Mouse (Mus musculus): ENCODE data around the gene Rassf1. TPM values are rescaled to one million over a fixed set of nuclear protein-coding genes. Genes with fewer than 3 reads are reported as not detected.

Gene Rassf1
- 31.2 and 37.0 TPM in 2 replicates for polyA plus RNA-seq (2014; fragmentation: Nextera tagmentation; extraction: Ambion mirVana)

DNA sequence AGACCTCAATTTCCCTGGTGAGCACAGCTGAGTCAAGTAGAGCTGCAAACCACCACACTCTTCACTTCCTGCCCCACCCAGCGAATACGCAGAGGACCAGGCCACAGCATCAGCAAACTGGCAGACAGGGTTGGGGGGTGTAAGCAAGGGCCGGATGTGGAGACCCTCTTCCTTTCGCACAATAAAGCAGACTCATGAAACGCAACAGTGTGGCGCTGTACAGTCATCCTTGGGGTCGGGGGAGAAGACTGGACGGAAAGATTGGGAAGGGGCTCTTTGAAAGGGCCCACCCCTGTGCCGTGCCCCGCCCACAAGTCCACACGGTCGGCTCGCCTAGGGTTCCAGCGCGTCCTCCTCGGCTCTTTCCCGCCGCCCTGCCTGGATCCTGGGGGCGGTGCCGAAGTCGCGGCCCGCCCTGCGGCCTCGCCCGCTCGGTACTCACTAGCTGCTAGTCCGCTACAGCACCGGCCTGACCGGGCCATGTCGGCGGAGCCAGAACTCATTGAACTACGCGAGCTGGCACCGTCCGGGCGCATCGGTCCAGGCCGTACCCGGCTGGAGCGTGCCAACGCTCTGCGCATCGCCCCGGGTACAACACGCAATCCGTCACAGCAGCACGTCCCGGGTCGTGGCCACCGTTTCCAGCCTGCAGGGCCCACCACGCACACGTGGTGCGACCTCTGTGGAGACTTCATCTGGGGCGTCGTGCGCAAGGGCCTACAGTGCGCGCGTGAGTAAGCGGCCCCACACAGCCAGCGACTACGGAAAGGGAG is at the start of gene Rassf1:
TSS of gene Rassf1 (plus strand) at position 439 of the 773 bp plus-strand sequence.
- DNase-seq (ENCODE audit: low spot score) (peak; percentile 77), ATAC-seq (replicated peaks; ENCODE audit: low FRiP score) (peak; percentile 50)
- H3K27ac ChIP-seq (ENCODE audit: low read depth, low read length), result peak within 1 kb of the TSS; percentile 63
- peak within 1 kb of the TSS; percentile 61 for H3K4me3 ChIP-seq (ENCODE audit: low read depth, low read length)
- H3K9me3 ChIP-seq (ENCODE audit: control insufficient read depth, low read length), result no peaks in the 10 kb centered on the region
- H3K36me3 ChIP-seq (ENCODE audit: control insufficient read depth, insufficient read depth, low read length), result no peaks in the 10 kb centered on the region
- peak within 1 kb of the TSS; percentile 99 for H3K4me2 ChIP-seq
- peak within 1 kb of the TSS; percentile 81 for H3K9ac ChIP-seq (ENCODE audit: low read depth, low read length)
- under 1% methylated on average over 58 of the region's 63 CpGs for WGBS
- peaks cover 7% of the 10 kb centered on the region; the same call in 1 of the 2 replicates for H3K27me3 ChIP-seq (replicated peaks; ENCODE audit: control insufficient read depth, insufficient read depth, low read length)
- H3K4me1 ChIP-seq (replicated peaks; ENCODE audit: control insufficient read depth, insufficient read depth, low read length), result peaks cover 50% of the 10 kb centered on the region

DNA sequence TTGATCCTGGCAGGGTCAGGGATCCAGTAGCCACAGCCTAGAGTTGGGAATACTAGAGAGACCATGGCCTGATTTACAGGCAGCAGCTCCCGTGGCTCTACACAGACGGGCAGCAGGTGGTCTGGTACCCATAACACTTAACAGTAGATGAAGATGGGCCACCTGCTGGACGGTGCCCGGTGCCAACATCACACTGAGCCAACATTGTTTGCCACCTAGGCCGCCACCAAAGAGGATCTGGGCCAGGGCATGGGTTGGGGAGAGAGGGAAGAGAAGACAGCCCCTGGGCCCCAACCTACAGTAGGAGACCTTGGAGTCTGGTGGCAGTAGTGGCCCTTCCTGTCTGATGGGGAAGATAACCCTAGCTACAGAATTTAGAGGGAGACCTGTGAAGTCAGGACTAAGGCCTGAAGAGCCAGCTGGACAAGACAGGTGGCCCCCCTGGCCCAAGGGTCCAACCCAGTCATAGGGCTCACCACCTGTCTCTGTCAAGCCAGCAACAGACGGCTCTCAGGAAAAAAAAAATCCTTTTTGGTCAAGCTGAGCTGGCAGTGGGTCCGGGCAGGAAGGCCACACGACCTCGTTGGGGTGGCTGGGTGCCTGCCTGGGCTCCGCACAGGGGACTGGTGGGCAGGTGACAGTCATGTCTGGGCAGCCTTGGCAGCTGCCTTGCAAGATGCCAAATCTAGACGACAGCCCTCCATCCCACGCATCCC is 49.1 kb upstream of the Rassf1 start:
- H3K4me2 ChIP-seq, result no peak overlapping the region
- no peaks in the 10 kb centered on the region; the same call in 1 of the 2 replicates for H3K27me3 ChIP-seq (replicated peaks; ENCODE audit: control insufficient read depth, insufficient read depth, low read length)
- H3K4me1 ChIP-seq (replicated peaks; ENCODE audit: control insufficient read depth, insufficient read depth, low read length), result no peaks in the 10 kb centered on the region
- DNase-seq (ENCODE audit: low spot score) (no peak), ATAC-seq (replicated peaks; ENCODE audit: low FRiP score) (no peak)
- H3K36me3 ChIP-seq (ENCODE audit: control insufficient read depth, insufficient read depth, low read length), result no peaks in the 10 kb centered on the region
- no peak overlapping the region for H3K9ac ChIP-seq (ENCODE audit: low read depth, low read length)
- H3K27ac ChIP-seq (ENCODE audit: low read depth, low read length), result no peak overlapping the region
- no peak overlapping the region for H3K4me3 ChIP-seq (ENCODE audit: low read depth, low read length)
- H3K9me3 ChIP-seq (ENCODE audit: control insufficient read depth, low read length), result no peaks in the 10 kb centered on the region
- WGBS, result 82% methylated on average over 12 of the region's 12 CpGs

DNA sequence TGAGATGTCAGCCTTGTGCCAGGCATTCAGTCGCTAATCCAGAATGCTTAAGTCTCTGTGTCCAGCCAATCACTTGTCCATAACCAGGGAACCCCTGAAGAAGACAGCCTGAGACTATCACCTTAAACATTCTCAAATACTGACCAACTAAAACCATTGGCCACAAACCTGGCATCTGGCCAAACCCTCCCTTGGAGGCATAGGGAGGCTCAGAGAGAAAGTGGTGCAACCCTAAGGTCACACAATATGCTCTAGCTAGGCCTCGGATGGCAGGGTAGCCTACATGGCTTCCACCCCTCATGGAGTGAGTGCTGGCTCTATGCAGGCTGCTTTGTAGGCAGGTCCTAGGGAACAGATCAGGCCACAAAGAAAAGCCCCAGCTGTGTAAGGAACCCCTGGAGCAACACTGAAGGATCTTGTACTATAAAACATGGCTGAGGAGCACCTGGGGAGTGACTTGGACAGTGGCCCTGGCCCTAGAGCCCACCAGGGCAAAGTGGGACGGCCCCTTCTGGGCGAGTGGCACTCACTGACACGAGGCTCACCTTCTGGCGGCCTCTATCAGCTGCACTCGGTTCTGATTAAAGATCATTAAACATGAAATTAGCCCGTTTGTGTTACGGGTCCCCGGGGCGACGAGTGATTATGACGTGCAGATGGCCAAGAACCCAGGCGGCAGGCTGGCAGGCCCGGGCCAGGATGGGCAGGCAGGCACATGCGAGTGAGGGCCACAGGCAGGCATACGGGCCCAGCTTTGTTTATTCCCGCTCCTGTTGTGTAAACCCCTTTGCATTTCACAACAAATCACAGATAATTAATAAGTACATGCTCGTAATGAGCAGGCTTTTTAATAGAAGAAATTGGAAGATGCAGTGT is 46.5 kb upstream of the Rassf1 start:
- no peak for ATAC-seq (replicated peaks; ENCODE audit: low FRiP score)
- H3K4me1 ChIP-seq (replicated peaks; ENCODE audit: control insufficient read depth, insufficient read depth, low read length), result no peaks in the 10 kb centered on the region
- H3K27ac ChIP-seq (ENCODE audit: low read depth, low read length), result no peak overlapping the region
- 77% methylated on average over 19 of the region's 19 CpGs for WGBS
- no peak overlapping the region for H3K9ac ChIP-seq (ENCODE audit: low read depth, low read length)
- H3K9me3 ChIP-seq (ENCODE audit: control insufficient read depth, low read length), result no peaks in the 10 kb centered on the region
- no peak overlapping the region for H3K4me2 ChIP-seq
- H3K4me3 ChIP-seq (ENCODE audit: low read depth, low read length), result no peak overlapping the region
- peaks cover 8% of the 10 kb centered on the region; the same call in 1 of the 2 replicates for H3K27me3 ChIP-seq (replicated peaks; ENCODE audit: control insufficient read depth, insufficient read depth, low read length)
- no peak for DNase-seq (ENCODE audit: low spot score)
- H3K36me3 ChIP-seq (ENCODE audit: control insufficient read depth, insufficient read depth, low read length), result no peaks in the 10 kb centered on the region

DNA sequence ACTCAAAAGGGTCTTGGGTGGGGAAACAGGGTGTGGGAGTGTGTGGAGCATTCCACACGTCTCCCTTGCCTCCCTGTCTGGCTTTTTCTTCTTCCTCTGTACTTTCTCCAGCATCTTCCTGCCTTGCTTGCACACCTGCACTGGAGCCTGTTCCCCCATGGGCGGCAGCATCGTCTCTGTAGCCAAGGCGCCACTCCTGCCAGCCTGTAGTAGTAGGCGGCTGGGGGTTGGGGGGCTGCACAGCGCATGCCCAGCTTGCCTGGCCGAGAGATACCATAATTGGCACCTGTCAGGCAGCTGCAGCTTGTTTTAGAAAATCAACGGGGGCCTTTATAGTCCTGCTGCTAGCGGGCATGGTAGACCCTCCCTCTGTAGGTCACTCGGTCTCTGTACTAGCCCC is 43.1 kb upstream of the Rassf1 start:
- ATAC-seq (replicated peaks; ENCODE audit: low FRiP score) (no peak), DNase-seq (ENCODE audit: low spot score) (no peak)
- H3K36me3 ChIP-seq (ENCODE audit: control insufficient read depth, insufficient read depth, low read length), result no peaks in the 10 kb centered on the region
- peaks cover 10% of the 10 kb centered on the region; the same call in 1 of the 2 replicates for H3K27me3 ChIP-seq (replicated peaks; ENCODE audit: control insufficient read depth, insufficient read depth, low read length)
- no peak overlapping the region for H3K4me2 ChIP-seq
- no peaks in the 10 kb centered on the region for H3K9me3 ChIP-seq (ENCODE audit: control insufficient read depth, low read length)
- 54% methylated on average over 10 of the region's 10 CpGs for WGBS
- no peak overlapping the region for H3K27ac ChIP-seq (ENCODE audit: low read depth, low read length)
- no peak overlapping the region for H3K9ac ChIP-seq (ENCODE audit: low read depth, low read length)
- 0 out of 2 replicates have a peak, but pooled peaks cover 4% of the 10 kb centered on the region for H3K4me1 ChIP-seq (replicated peaks; ENCODE audit: control insufficient read depth, insufficient read depth, low read length)
- no peak overlapping the region for H3K4me3 ChIP-seq (ENCODE audit: low read depth, low read length)

DNA sequence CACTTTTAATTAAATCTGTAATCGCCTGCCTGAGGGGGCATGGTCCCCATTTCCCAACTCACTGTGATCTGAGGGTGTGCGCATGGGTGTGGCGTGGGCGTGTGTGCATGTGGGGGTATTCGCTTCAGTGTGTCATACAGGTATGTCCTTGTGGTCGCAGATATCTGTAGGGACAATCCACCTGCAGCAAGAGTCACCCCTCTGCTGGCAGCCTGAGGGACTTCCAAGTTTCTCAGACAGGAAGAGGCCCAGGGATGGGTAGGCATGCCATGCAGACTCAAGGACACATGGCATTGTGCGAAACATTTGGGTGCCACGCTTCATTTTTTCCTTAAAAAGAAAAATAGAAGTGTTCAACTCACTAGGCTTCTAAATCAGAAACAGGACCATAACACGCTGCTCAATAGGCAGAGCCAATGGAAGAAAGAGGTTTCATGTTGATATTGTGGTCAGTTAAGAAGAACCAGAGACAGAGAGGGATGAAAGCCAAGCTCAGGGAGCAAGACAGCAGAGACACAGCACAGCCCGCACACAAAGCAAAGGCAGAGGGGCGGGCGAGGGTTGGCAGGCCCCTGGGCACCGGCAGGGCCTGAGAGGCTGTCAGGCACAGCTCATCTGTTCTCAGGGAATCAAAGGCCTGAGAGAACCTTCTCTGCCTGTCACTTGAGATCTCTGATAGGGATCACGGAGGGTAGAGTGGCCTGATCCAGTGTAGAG is 40.8 kb upstream of the Rassf1 start:
- Histone ChIP-seq H3K36me3 (ENCODE audit: control insufficient read depth, insufficient read depth, low read length) (no peaks in the 10 kb centered on the region), H3K4me1 (replicated peaks; ENCODE audit: control insufficient read depth, insufficient read depth, low read length) (0 out of 2 replicates have a peak, but pooled peaks cover 4% of the 10 kb centered on the region), H3K27me3 (replicated peaks; ENCODE audit: control insufficient read depth, insufficient read depth, low read length) (peaks cover 13% of the 10 kb centered on the region), H3K9ac (ENCODE audit: low read depth, low read length) (no peak overlapping the region), H3K4me3 (ENCODE audit: low read depth, low read length) (no peak overlapping the region), H3K9me3 (ENCODE audit: control insufficient read depth, low read length) (no peaks in the 10 kb centered on the region), H3K4me2 (no peak overlapping the region), H3K27ac (ENCODE audit: low read depth, low read length) (no peak overlapping the region)
- 81% methylated on average over 14 of the region's 14 CpGs for WGBS
- ATAC-seq (replicated peaks; ENCODE audit: low FRiP score), result no peak
- DNase-seq (ENCODE audit: low spot score), result no peak

DNA sequence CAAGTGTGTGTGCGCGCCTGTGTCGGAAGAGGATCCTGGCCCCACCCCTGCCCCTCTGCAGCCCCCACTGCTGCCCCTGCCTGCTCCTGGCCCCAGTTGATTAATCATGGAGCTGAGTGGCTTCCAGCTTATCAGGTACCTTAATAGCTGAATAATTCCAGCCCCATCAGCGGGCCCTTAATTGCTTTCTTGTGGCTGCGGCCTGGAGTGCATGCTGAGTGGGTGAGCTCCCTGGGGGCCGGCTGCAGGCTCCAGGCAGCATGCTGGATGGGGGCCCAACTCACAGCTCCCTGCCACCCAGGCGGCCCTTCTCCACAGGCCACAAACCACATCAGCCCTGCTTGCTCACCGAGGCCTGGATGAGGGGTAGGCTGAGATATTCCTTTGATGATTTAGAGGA is 39.9 kb upstream of the Rassf1 start:
- no peak for ATAC-seq (replicated peaks; ENCODE audit: low FRiP score)
- Histone ChIP-seq H3K4me3 (ENCODE audit: low read depth, low read length) (no peak overlapping the region), H3K27me3 (replicated peaks; ENCODE audit: control insufficient read depth, insufficient read depth, low read length) (peaks cover 13% of the 10 kb centered on the region)

DNA sequence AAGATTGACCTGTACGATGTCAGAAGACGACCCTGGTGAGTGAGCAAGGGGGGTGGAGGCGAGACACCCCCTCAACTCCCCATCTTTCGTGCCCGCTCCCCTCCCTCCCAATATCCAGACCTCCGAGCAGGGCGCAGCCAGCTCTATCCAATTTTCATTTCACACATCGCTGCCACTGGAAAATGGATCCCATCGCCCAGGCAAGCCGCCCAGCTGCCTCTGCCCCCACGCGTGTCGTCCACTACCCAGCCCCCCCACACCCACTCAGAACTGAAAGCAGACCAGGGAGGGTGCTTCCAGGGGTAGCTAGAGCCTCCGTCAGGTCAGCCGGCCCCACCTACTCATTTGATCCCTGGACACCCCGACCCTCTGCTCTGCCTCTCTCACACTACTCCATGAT is 39.0 kb upstream of the Rassf1 start:
- Histone ChIP-seq H3K27me3 (replicated peaks; ENCODE audit: control insufficient read depth, insufficient read depth, low read length) (peaks cover 13% of the 10 kb centered on the region), H3K36me3 (ENCODE audit: control insufficient read depth, insufficient read depth, low read length) (no peaks in the 10 kb centered on the region), H3K9me3 (ENCODE audit: control insufficient read depth, low read length) (no peaks in the 10 kb centered on the region), H3K4me3 (ENCODE audit: low read depth, low read length) (no peak overlapping the region), H3K9ac (ENCODE audit: low read depth, low read length) (no peak overlapping the region), H3K4me1 (replicated peaks; ENCODE audit: control insufficient read depth, insufficient read depth, low read length) (0 out of 2 replicates have a peak, but pooled peaks cover 4% of the 10 kb centered on the region), H3K27ac (ENCODE audit: low read depth, low read length) (no peak overlapping the region), H3K4me2 (no peak overlapping the region)
- no peak for DNase-seq (ENCODE audit: low spot score)
- 74% methylated on average over 16 of the region's 16 CpGs for WGBS
- ATAC-seq (replicated peaks; ENCODE audit: low FRiP score), result no peak

More for the DNA sequence above, 39.9 kb upstream of the Rassf1 start:
- 45% methylated on average over 8 of the region's 8 CpGs for WGBS
- Histone ChIP-seq H3K4me1 (replicated peaks; ENCODE audit: control insufficient read depth, insufficient read depth, low read length) (0 out of 2 replicates have a peak, but pooled peaks cover 4% of the 10 kb centered on the region), H3K4me2 (no peak overlapping the region), H3K27ac (ENCODE audit: low read depth, low read length) (no peak overlapping the region), H3K9ac (ENCODE audit: low read depth, low read length) (no peak overlapping the region), H3K36me3 (ENCODE audit: control insufficient read depth, insufficient read depth, low read length) (no peaks in the 10 kb centered on the region), H3K9me3 (ENCODE audit: control insufficient read depth, low read length) (no peaks in the 10 kb centered on the region)
- no peak for DNase-seq (ENCODE audit: low spot score)

All from liver, embryonic 11.5 days (tissue).